ENCODE assay signal across 11 mouse cellular contexts in genomic region chr11:22830179-22830611, GRCm38 (mm10). TPM values are rescaled to one million over a fixed set of nuclear protein-coding genes. Genes with fewer than 3 reads are reported as not detected.
DNase-seq lines count a peak whose midpoint lies in the region; ATAC-seq and TF ChIP-seq lines count a peak whose summit lies in the region.
"Had no signal": no experiment of that assay in that cellular context is flagged by ENCODE, and none has a peak within 500 bp of the region (broad histone marks: within the 10 kb centered on the region; RNA-seq: fewer than 3 reads in every experiment).

No protein-coding gene starts in this region.

- WGBS in hindbrain, embryonic 16.5 days = 43% methylated on average over 5 of the region's 5 CpGs
- WGBS in hindbrain, embryonic 11.5 days = 58% methylated on average over 5 of the region's 5 CpGs
- WGBS in midbrain, embryonic 13.5 days = 44% methylated on average over 5 of the region's 5 CpGs
- 50% methylated on average over 5 of the region's 5 CpGs for WGBS in midbrain, embryonic 14.5 days
- 22% methylated on average over 5 of the region's 5 CpGs for WGBS in stomach, postnatal 0 days
- 52% methylated on average over 5 of the region's 5 CpGs for WGBS in neural tube, embryonic 15.5 days

- peak; percentile 60 for TF ChIP-seq EP300 in stomach, postnatal 0 days (optimal IDR thresholded peaks at IDR 0.05)

- H3K4me2 ChIP-seq in hindbrain, embryonic 16.5 days (ENCODE audit: low read length) = no peak overlapping the region
- H3K4me2 ChIP-seq in hindbrain, embryonic 11.5 days (replicated peaks; ENCODE audit: low read depth, low read length) = no peak overlapping the region
- H3K4me2 ChIP-seq in midbrain, embryonic 13.5 days (replicated peaks) = no peak overlapping the region
- H3K4me2 ChIP-seq in midbrain, embryonic 14.5 days (ENCODE audit: low read length) = no peak overlapping the region
- no peak overlapping the region for H3K4me2 ChIP-seq in stomach, postnatal 0 days (replicated peaks; ENCODE audit: low read depth)
- H3K4me2 ChIP-seq in neural tube, embryonic 15.5 days = no peak overlapping the region

- no peak for TF ChIP-seq CTCF in stomach, postnatal 0 days (IDR thresholded peaks at IDR 0.05; ENCODE audit: low read depth)

- 0 out of 2 replicates have a peak, but pooled peaks have one; percentile 9 for ATAC-seq in hindbrain, embryonic 16.5 days
- no peak for ATAC-seq in hindbrain, embryonic 11.5 days (ENCODE audit: low FRiP score)
- ATAC-seq in midbrain, embryonic 13.5 days = no peak
- ATAC-seq in midbrain, embryonic 14.5 days (ENCODE audit: low FRiP score, low TSS enrichment) = no peak
- ATAC-seq in stomach, postnatal 0 days (ENCODE audit: low FRiP score, low TSS enrichment) = peak; percentile 68; the same call in 1 of the 2 replicates
- no peak for ATAC-seq in neural tube, embryonic 15.5 days (ENCODE audit: low FRiP score)

- peaks cover 2% of the 10 kb centered on the region; the same call in 1 of the 2 replicates for H3K4me1 ChIP-seq in hindbrain, embryonic 16.5 days (ENCODE audit: control insufficient read depth, insufficient read depth, low read depth, low read length)
- no peaks in the 10 kb centered on the region for H3K4me1 ChIP-seq in hindbrain, embryonic 11.5 days (replicated peaks; ENCODE audit: control insufficient read depth, insufficient read depth, low read length)
- no peaks in the 10 kb centered on the region for H3K4me1 ChIP-seq in midbrain, embryonic 13.5 days (replicated peaks)
- no peaks in the 10 kb centered on the region for H3K4me1 ChIP-seq in midbrain, embryonic 14.5 days (ENCODE audit: control insufficient read depth, insufficient read depth, low read length)
- H3K4me1 ChIP-seq in stomach, postnatal 0 days (replicated peaks; ENCODE audit: control insufficient read depth, insufficient read depth) = no peaks in the 10 kb centered on the region
- H3K4me1 ChIP-seq in neural tube, embryonic 15.5 days = no peaks in the 10 kb centered on the region

- H3K4me3 ChIP-seq in hindbrain, embryonic 16.5 days (ENCODE audit: low read length) = no peak overlapping the region
- H3K4me3 ChIP-seq in hindbrain, embryonic 11.5 days (ENCODE audit: low read depth, low read length) = no peak overlapping the region
- no peak overlapping the region for H3K4me3 ChIP-seq in midbrain, embryonic 13.5 days (replicated peaks)
- H3K4me3 ChIP-seq in midbrain, embryonic 14.5 days (replicated peaks; ENCODE audit: low read depth, low read length) = no peak overlapping the region
- H3K4me3 ChIP-seq in stomach, postnatal 0 days (ENCODE audit: low read depth, low read length) = no peak overlapping the region
- no peak overlapping the region for H3K4me3 ChIP-seq in neural tube, embryonic 15.5 days (replicated peaks)

- H3K27ac ChIP-seq in hindbrain, embryonic 16.5 days (ENCODE audit: low read depth, low read length) = no peak overlapping the region
- H3K27ac ChIP-seq in hindbrain, embryonic 11.5 days (ENCODE audit: low read depth, low read length) = no peak overlapping the region
- H3K27ac ChIP-seq in midbrain, embryonic 13.5 days = 0 out of 2 replicates have a peak overlapping the region, but pooled peaks have one; percentile 16
- no peak overlapping the region for H3K27ac ChIP-seq in midbrain, embryonic 14.5 days (replicated peaks; ENCODE audit: low read depth, low read length)
- H3K27ac ChIP-seq in stomach, postnatal 0 days (replicated peaks) = peak overlapping the region; percentile 49; the same call in 1 of the 2 replicates
- no peak overlapping the region for H3K27ac ChIP-seq in neural tube, embryonic 15.5 days (replicated peaks)
- H3K27ac ChIP-seq: kidney, postnatal 0 days had no signal

- no peaks in the 10 kb centered on the region for H3K27me3 ChIP-seq in hindbrain, embryonic 16.5 days (replicated peaks; ENCODE audit: control insufficient read depth, insufficient read depth, low read length)
- no peaks in the 10 kb centered on the region for H3K27me3 ChIP-seq in hindbrain, embryonic 11.5 days (ENCODE audit: control insufficient read depth, insufficient read depth, low read length)
- no peaks in the 10 kb centered on the region for H3K27me3 ChIP-seq in midbrain, embryonic 13.5 days
- H3K27me3 ChIP-seq in midbrain, embryonic 14.5 days (ENCODE audit: control insufficient read depth, insufficient read depth, low read length) = no peaks in the 10 kb centered on the region
- no peaks in the 10 kb centered on the region for H3K27me3 ChIP-seq in stomach, postnatal 0 days (ENCODE audit: control insufficient read depth, insufficient read depth, low read length)
- H3K27me3 ChIP-seq in neural tube, embryonic 15.5 days (replicated peaks) = no peaks in the 10 kb centered on the region

- no peaks in the 10 kb centered on the region for H3K9me3 ChIP-seq in hindbrain, embryonic 16.5 days (ENCODE audit: control insufficient read depth, low read length)
- H3K9me3 ChIP-seq in hindbrain, embryonic 11.5 days (ENCODE audit: control insufficient read depth, low read length) = no peaks in the 10 kb centered on the region
- H3K9me3 ChIP-seq in midbrain, embryonic 13.5 days = no peaks in the 10 kb centered on the region
- H3K9me3 ChIP-seq in midbrain, embryonic 14.5 days (ENCODE audit: control insufficient read depth, low read length) = no peaks in the 10 kb centered on the region
- H3K9me3 ChIP-seq in stomach, postnatal 0 days (ENCODE audit: control insufficient read depth, low read length) = no peaks in the 10 kb centered on the region
- no peaks in the 10 kb centered on the region for H3K9me3 ChIP-seq in neural tube, embryonic 15.5 days (replicated peaks)

- DNase-seq in hindbrain, embryonic 11.5 days (ENCODE audit: low spot score) = no peak
- DNase-seq in midbrain, embryonic 14.5 days = no peak
- peak; percentile 84 for DNase-seq in ZHBTc4 (ENCODE audit: low read depth, low spot score)
- DNase-seq in stomach, postnatal 0 days (ENCODE audit: low spot score) = no peak
- DNase-seq: cerebellum, postnatal 14 days; gastrocnemius, postnatal 36 days; heart, postnatal 36 days had no signal

- H3K9ac ChIP-seq in hindbrain, embryonic 16.5 days (ENCODE audit: low read depth, low read length) = no peak overlapping the region
- no peak overlapping the region for H3K9ac ChIP-seq in hindbrain, embryonic 11.5 days (ENCODE audit: low read depth, low read length)
- H3K9ac ChIP-seq in midbrain, embryonic 13.5 days (replicated peaks) = no peak overlapping the region
- H3K9ac ChIP-seq in midbrain, embryonic 14.5 days (replicated peaks; ENCODE audit: low read length) = no peak overlapping the region
- H3K9ac ChIP-seq in stomach, postnatal 0 days (ENCODE audit: low read length) = no peak overlapping the region; the same call in 1 of the 2 replicates
- H3K9ac ChIP-seq in neural tube, embryonic 15.5 days (replicated peaks) = no peak overlapping the region

- no peaks in the 10 kb centered on the region for H3K36me3 ChIP-seq in hindbrain, embryonic 16.5 days (ENCODE audit: control insufficient read depth, insufficient read depth, low read length)
- H3K36me3 ChIP-seq in hindbrain, embryonic 11.5 days (ENCODE audit: control insufficient read depth, insufficient read depth, low read length) = no peaks in the 10 kb centered on the region
- H3K36me3 ChIP-seq in midbrain, embryonic 13.5 days = no peaks in the 10 kb centered on the region
- no peaks in the 10 kb centered on the region for H3K36me3 ChIP-seq in midbrain, embryonic 14.5 days (ENCODE audit: control insufficient read depth, insufficient read depth, low read length)
- H3K36me3 ChIP-seq in stomach, postnatal 0 days (ENCODE audit: control insufficient read depth, insufficient read depth, low read length) = 0 out of 2 replicates have a peak, but pooled peaks cover 3% of the 10 kb centered on the region
- no peaks in the 10 kb centered on the region for H3K36me3 ChIP-seq in neural tube, embryonic 15.5 days

RNA-seq across cellular contexts. Expression of gene B3gnt2, which starts 30.6 kb away (rescaled TPM):
- 2.1 and 2.7 TPM in 2 replicates for polyA plus RNA-seq in hindbrain, embryonic 16.5 days (2015; fragmentation: Nextera tagmentation; extraction: Ambion mirVana)
- polyA plus RNA-seq in hindbrain, embryonic 11.5 days (2014; fragmentation: Nextera tagmentation; extraction: Ambion mirVana) = 1.7 and 3.0 TPM in 2 replicates
- polyA plus RNA-seq in midbrain, embryonic 13.5 days (2015; fragmentation: Nextera tagmentation; extraction: Ambion mirVana) = 1.9 and 2.4 TPM in 2 replicates
- polyA plus RNA-seq in midbrain, embryonic 14.5 days (2014; fragmentation: Nextera tagmentation; extraction: Ambion mirVana) = 1.3 and 2.6 TPM in 2 replicates
- polyA plus RNA-seq in stomach, postnatal 0 days (2015; fragmentation: Nextera tagmentation; extraction: Ambion mirVana) = 15.1 and 18.4 TPM in 2 replicates
- polyA plus RNA-seq in neural tube, embryonic 15.5 days (2015; fragmentation: Nextera tagmentation; extraction: Ambion mirVana) = 2.3 and 5.5 TPM in 2 replicates

Comparison
In these comparisons a context has a peak if more than half of its experiments do, and no peak if none do; other contexts are left out.
1. ATAC-seq: peak in hindbrain, embryonic 16.5 days (single experiment) and stomach, postnatal 0 days (single experiment); none in hindbrain, embryonic 11.5 days (single experiment), midbrain, embryonic 13.5 days (single experiment), midbrain, embryonic 14.5 days (single experiment) and neural tube, embryonic 15.5 days (single experiment).
2. H3K27ac ChIP-seq: peak in midbrain, embryonic 13.5 days (single experiment) and stomach, postnatal 0 days (single experiment); none in hindbrain, embryonic 16.5 days (single experiment), hindbrain, embryonic 11.5 days (single experiment), midbrain, embryonic 14.5 days (single experiment) and neural tube, embryonic 15.5 days (single experiment).